Mouse (Mus musculus) lung, postnatal 0 days (tissue): ENCODE measurements around the gene Vmn1r83. TPM values are rescaled to one million over a fixed set of nuclear protein-coding genes. Genes with fewer than 3 reads are reported as not detected.

Source experiments
- ATAC-seq: fragments of 200-750 bp; cut with Nextera tagmentation; 2 replicates; pipeline ENCODE4 v1.8.0; 2017; ENCODE audit warnings: moderate library complexity
- DNase-seq: peaks from one replicate; pipeline ENCODE4 v3.0.0-alpha.2; 2016; ENCODE audit warnings: low spot score
- H3K27ac ChIP-seq: fragments of 300-500 bp; sonication (generic); 2 replicates; pipeline ENCODE4 v1.5.1; 2014; ENCODE audit warnings: antibody characterized with exemption, mild to moderate bottlenecking, low read length, mixed read lengths
- H3K27me3 ChIP-seq: fragments of 300-500 bp; sonication (generic); replicated peaks from 2 replicates; pipeline ENCODE4 v1.6.1; 2014; ENCODE audit warnings: low read length, mixed read lengths; ENCODE audit not compliant: insufficient read depth
- H3K36me3 ChIP-seq: fragments of 300-500 bp; sonication (generic); 2 replicates; pipeline ENCODE4 v1.6.1; 2014; ENCODE audit warnings: low read length, mixed read lengths; ENCODE audit not compliant: insufficient read depth
- H3K4me1 ChIP-seq: fragments of 300-500 bp; sonication (generic); 2 replicates; pipeline ENCODE4 v1.6.1; 2014; ENCODE audit warnings: antibody characterized with exemption, low read depth, low read length, mixed read lengths; ENCODE audit not compliant: insufficient read depth
- H3K4me2 ChIP-seq: fragments of 300-500 bp; sonication (generic); replicated peaks from 2 replicates; pipeline ENCODE4 v1.6.1; 2014; ENCODE audit warnings: low read depth, mild to moderate bottlenecking, low read length, moderate library complexity, mixed read lengths
- H3K4me3 ChIP-seq: fragments of 300-500 bp; sonication (generic); 2 replicates; pipeline ENCODE4 v1.5.1; 2014; ENCODE audit warnings: low read depth, low read length
- H3K9ac ChIP-seq: fragments of 300-500 bp; sonication (generic); replicated peaks from 2 replicates; pipeline ENCODE4 v1.6.1; 2014; ENCODE audit warnings: low read depth, mild to moderate bottlenecking
- H3K9me3 ChIP-seq: fragments of 300-500 bp; sonication (generic); 2 replicates; pipeline ENCODE4 v1.6.1; 2016; ENCODE audit warnings: low read length, mixed read lengths
- CTCF ChIP-seq: IDR thresholded peaks from 2 replicates; pipeline ENCODE4 v1.5.1; 2016; ENCODE audit warnings: antibody characterized with exemption, mild to moderate bottlenecking
- EP300 ChIP-seq: IDR thresholded peaks from 2 replicates; pipeline ENCODE4 v1.6.1; 2016; ENCODE audit warnings: antibody characterized with exemption, mild to moderate bottlenecking, control low read depth
- WGBS: fragments of 180-500 bp; shearing (Covaris S2); extraction: QIAGEN DNeasy Blood & Tissue Kit; methylation state at CpG from one replicate; pipeline ENCODE4 v1.1.7; 2014; 5-methylcytosine and 5-hydroxymethylcytosine counted together
- microRNA-seq: library from miRNA; unstranded; fragments of <30 nt; microRNA quantifications from one replicate; pipeline ENCODE4, GENCODE M21; 2016
- polyA plus RNA-seq: library from polyadenylated mRNA; unstranded; fragments of >200 nt; fragmentation: Nextera tagmentation; extraction: Ambion mirVana; gene quantifications from 2 replicates; pipeline ENCODE4 v1.2.1, GENCODE M21; 2015

The Vmn1r83 gene
- polyA plus RNA-seq: not detected in 2 replicates

DNA sequence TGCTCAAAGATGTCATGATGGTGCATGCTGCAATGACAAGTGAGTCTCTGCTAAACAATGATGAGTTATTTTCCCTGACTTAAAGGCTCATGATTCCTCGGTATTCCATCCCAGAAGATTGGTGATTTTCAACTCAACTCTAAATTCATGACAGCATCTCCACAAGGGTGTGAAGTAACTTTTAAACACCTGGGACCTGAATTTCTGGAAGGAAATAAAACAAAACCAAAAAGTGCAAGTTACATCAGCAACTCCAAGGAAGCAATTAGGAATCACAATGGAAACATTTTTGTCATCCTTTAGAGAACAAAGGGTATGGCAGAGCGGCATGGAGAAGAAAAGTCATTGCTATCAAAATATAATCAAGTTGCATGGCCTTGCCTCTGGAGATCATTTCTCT, at the start of gene Vmn1r83:
TSS of gene Vmn1r83 (minus strand) at position 101 of the 400 bp plus-strand sequence.
- H3K27ac ChIP-seq: no peak within 1 kb of the TSS
- no peak within 1 kb of the TSS for H3K4me3 ChIP-seq
- DNase-seq (no peak), ATAC-seq (no peak)
- no peaks in the 10 kb centered on the region for H3K27me3 ChIP-seq
- H3K9ac ChIP-seq: no peak within 1 kb of the TSS
- TF ChIP-seq CTCF: no peak
- no peak for TF ChIP-seq EP300
- WGBS: 79% methylated on average over 2 of the region's 2 CpGs
- H3K4me2 ChIP-seq: no peak within 1 kb of the TSS
- no peaks in the 10 kb centered on the region for H3K4me1 ChIP-seq
- no peaks in the 10 kb centered on the region for H3K9me3 ChIP-seq
- H3K36me3 ChIP-seq: no peaks in the 10 kb centered on the region

GRCm38 (mm10) chr7:12369173-12369572, 39.9 kb upstream of the Vmn1r83 start, which contains the start of gene Vmn1r84:
Gene Vmn1r84, minus strand, starts transcription at chr7:12369273.
- H3K36me3 ChIP-seq: no peaks in the 10 kb centered on the region
- no peak within 1 kb of the TSS for H3K27ac ChIP-seq
- no peak within 1 kb of the TSS for H3K9ac ChIP-seq
- TF ChIP-seq CTCF (no peak), EP300 (no peak)
- H3K4me1 ChIP-seq: no peaks in the 10 kb centered on the region
- no peak for DNase-seq
- no peak within 1 kb of the TSS for H3K4me2 ChIP-seq
- WGBS: 59% methylated on average over 1 of the region's 1 CpGs
- no peak for ATAC-seq
- H3K27me3 ChIP-seq: no peaks in the 10 kb centered on the region
- no peaks in the 10 kb centered on the region for H3K9me3 ChIP-seq
- H3K4me3 ChIP-seq: no peak within 1 kb of the TSS

DNA sequence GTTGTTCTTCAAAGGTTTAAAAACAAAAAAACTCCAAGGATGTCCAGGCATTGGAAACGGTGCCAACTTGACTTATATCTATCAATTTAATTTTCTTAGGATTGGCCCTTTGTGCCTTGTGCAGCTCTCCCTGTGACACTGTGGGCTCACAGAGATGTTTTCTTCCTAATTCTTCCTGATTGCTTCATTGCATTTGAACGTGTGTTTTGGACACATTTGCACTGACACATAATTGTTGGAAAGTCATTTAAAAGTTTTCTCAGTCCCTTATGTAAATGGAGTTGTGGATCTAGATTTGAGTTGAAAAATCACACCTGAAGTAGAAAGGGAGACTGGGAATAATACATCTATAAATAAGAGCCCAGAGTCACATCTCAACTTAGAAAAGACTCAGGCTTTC, 29.2 kb downstream of the Vmn1r83 start, which contains the start of gene Vmn1r82:
TSS of gene Vmn1r82 (plus strand) at position 301 of the 400 bp plus-strand sequence.
- WGBS: 51% methylated on average over 2 of the region's 2 CpGs

More for the DNA sequence above, 29.2 kb downstream of the Vmn1r83 start, which contains the start of gene Vmn1r82:
- no peak for TF ChIP-seq CTCF
- TF ChIP-seq EP300: no peak
- Histone ChIP-seq H3K27ac (no peak within 1 kb of the TSS), H3K9me3 (no peaks in the 10 kb centered on the region; the same call in 1 of the 2 replicates), H3K4me1 (no peaks in the 10 kb centered on the region), H3K4me2 (no peak within 1 kb of the TSS), H3K4me3 (no peak within 1 kb of the TSS), H3K27me3 (no peaks in the 10 kb centered on the region), H3K36me3 (no peaks in the 10 kb centered on the region), H3K9ac (no peak within 1 kb of the TSS)
- ATAC-seq (no peak), DNase-seq (no peak)

Small RNA genes lying within 50 kb of the gene (microRNA-seq; reads per million reads assigned to microRNA genes)
- gene Gm23521: not detected

Other genes starting within 250 kb of the Vmn1r83 start
- not detected in 2 replicates for gene Vmn1r78, start 179.2 kb downstream of the Vmn1r83 start, polyA plus RNA-seq
- gene Vmn1r79, start 158.2 kb downstream of the Vmn1r83 start, polyA plus RNA-seq: not detected in 2 replicates
- gene Vmn1r80, start 140.2 kb downstream of the Vmn1r83 start, polyA plus RNA-seq: not detected in 2 replicates
- not detected in 2 replicates for gene Vmn1r81, start 61.2 kb downstream of the Vmn1r83 start, polyA plus RNA-seq
- not detected in 2 replicates for gene Vmn1r82, start 29.1 kb downstream of the Vmn1r83 start, polyA plus RNA-seq
- gene Vmn1r84, start 39.8 kb upstream of the Vmn1r83 start, polyA plus RNA-seq: not detected in 2 replicates
- gene Zfp551, start 93.3 kb upstream of the Vmn1r83 start, polyA plus RNA-seq: 2.5 TPM in 2 replicates
- gene Zfp606, start 148.8 kb upstream of the Vmn1r83 start, polyA plus RNA-seq: 9.7 and 10.1 TPM in 2 replicates
- not detected in 2 replicates for gene 2900092C05Rik, start 183.0 kb upstream of the Vmn1r83 start, polyA plus RNA-seq